Mouse (Mus musculus) 3134 (cell line): Measurements from ENCODE around the gene Cdh20.

Experiments
- DNase-seq: peaks from one replicate; pipeline ENCODE4 v3.0.0-alpha.2; 2011; ENCODE audit warnings: low spot score; ENCODE audit not compliant: insufficient read length; ENCODE audit errors: extremely low read depth

Cdh20 gene

DNA sequence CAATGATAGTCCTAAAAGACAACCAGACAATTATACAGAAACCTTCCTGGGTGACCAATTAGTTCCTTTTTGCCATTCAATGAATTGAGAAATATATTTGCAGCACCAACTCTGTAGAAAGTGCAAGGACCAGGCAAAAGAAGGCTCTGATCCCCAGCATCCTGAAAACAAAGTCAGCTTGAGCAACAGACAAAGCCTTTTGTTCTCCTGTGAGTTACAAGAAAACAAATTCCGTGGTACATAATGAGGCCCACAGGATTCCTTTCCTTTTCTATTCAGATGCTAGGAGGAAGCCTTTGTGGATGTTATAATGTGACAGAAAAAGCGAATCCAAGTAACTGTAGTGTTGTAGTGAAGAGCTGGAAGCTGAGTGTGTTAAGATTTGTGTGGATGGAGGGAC lies 244.3 kb downstream of the Cdh20 start:
- no peak for DNase-seq

DNA sequence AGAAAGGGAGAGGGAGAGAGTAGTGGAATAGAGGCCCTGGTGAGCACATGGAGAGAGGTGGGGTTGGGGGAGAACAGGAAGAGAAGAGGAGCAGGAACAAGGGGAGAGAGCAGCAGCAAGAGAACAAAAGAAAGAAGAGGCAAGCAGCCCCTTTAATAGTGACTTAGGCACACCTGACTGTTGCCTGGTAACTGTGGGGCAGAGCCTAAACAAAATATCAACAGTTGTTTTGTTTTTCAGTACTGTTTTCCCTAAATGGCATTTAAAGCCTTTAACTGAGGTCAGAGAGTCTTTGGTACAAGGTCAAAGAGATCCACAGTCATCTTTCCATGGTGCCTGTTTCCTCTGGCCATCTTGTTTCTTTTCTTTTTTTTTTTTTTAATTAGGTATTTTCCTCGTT lies 245.0 kb downstream of the Cdh20 start:
- DNase-seq: no peak

DNA sequence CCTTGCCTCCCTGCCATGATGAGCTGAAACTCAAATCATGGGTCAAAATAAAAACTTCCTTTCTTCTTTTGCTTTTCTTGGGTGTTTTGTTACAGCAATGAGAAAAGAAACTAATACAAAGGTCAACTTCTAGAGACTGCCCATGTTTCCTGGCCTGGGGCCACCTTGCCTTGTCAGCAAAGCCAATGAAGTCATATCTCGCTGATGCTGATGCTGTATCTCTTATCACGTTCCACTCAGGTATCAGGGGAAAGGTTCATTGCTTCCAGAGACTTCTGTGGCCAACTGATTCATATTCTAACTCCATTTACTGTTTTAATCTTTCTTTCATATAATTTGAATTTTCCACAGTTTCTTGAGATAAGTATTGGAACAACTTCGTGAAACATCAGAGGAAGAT lies 273.3 kb downstream of the Cdh20 start:
- no peak for DNase-seq
